Mouse (Mus musculus) heart, embryonic 13.5 days (tissue): ENCODE measurements around the gene Nab2. TPM values are rescaled to one million over a fixed set of nuclear protein-coding genes. Genes with fewer than 3 reads are reported as not detected.
"Not testable (repeated sequence)": the region's sequence is repeated elsewhere in the genome, so short reads cannot be mapped to it uniquely, and the experiment has no call there.

Source experiments
- ATAC-seq: fragments of 200-750 bp; cut with Nextera tagmentation; 2 replicates; pipeline ENCODE4 v1.8.0; 2017; ENCODE audit warnings: moderate TSS enrichment; ENCODE audit not compliant: insufficient number of reproducible peaks, low FRiP score, low TSS enrichment; ENCODE audit errors: extremely low read depth
- H3K27ac ChIP-seq: fragments of 300-500 bp; sonication (generic); replicated peaks from 2 replicates; pipeline ENCODE4 v1.5.1; 2015; ENCODE audit warnings: moderate library complexity, mild to moderate bottlenecking, inconsistent platforms
- H3K27me3 ChIP-seq: fragments of 300-500 bp; sonication (generic); replicated peaks from 2 replicates; pipeline ENCODE4 v1.6.1; 2015; ENCODE audit warnings: mild to moderate bottlenecking, inconsistent platforms
- H3K36me3 ChIP-seq: fragments of 300-500 bp; sonication (generic); 2 replicates; pipeline ENCODE4 v1.6.1; 2015; ENCODE audit warnings: mild to moderate bottlenecking, inconsistent platforms
- H3K4me1 ChIP-seq: fragments of 300-500 bp; sonication (generic); 2 replicates; pipeline ENCODE4 v1.6.1; 2015; ENCODE audit warnings: inconsistent platforms
- H3K4me2 ChIP-seq: fragments of 300-500 bp; sonication (generic); 2 replicates; pipeline ENCODE4 v1.6.1; 2015; ENCODE audit warnings: inconsistent platforms, mild to moderate bottlenecking, moderate library complexity
- H3K4me3 ChIP-seq: fragments of 300-500 bp; sonication (generic); 2 replicates; pipeline ENCODE4 v1.5.1; 2015; ENCODE audit warnings: moderate library complexity, mild to moderate bottlenecking, inconsistent platforms
- H3K9ac ChIP-seq: fragments of 300-500 bp; sonication (generic); 2 replicates; pipeline ENCODE4 v1.6.1; 2015; ENCODE audit warnings: inconsistent platforms, mild to moderate bottlenecking, moderate library complexity
- H3K9me3 ChIP-seq: fragments of 300-500 bp; sonication (generic); 2 replicates; pipeline ENCODE4 v1.6.1; 2016; ENCODE audit warnings: inconsistent platforms
- WGBS: fragments of 180-500 bp; shearing (Covaris S2); methylation state at CpG from one replicate; pipeline ENCODE4 v1.1.7; 2015; ENCODE audit warnings: mixed read lengths; 5-methylcytosine and 5-hydroxymethylcytosine counted together
- polyA plus RNA-seq: library from polyadenylated mRNA; unstranded; fragments of >200 nt; fragmentation: Nextera tagmentation; extraction: Ambion mirVana; gene quantifications from 2 replicates; pipeline ENCODE4 v1.2.1, GENCODE M21; 2015

Nab2 gene
- polyA plus RNA-seq, 1 experiment from 2014 or later: 9.7 TPM

- Histone ChIP-seq H3K9me3 (no peaks in the 10 kb centered on the region), H3K4me1 (peaks cover 60% of the 10 kb centered on the region), H3K9ac (peak overlapping the region; percentile 76), H3K4me2 (peak overlapping the region; percentile 68), H3K36me3 (peaks cover 61% of the 10 kb centered on the region), H3K4me3 (peak overlapping the region; percentile 44), H3K27me3 (peaks cover 6% of the 10 kb centered on the region), H3K27ac (peak overlapping the region; percentile 84)
- 0 out of 2 replicates have a peak, but pooled peaks have one; percentile 5 for ATAC-seq
- WGBS: 2% methylated on average over 16 of the region's 16 CpGs
These were observed 6.3 kb downstream of the Nab2 start for GRCm38 (mm10) chr10:127661915-127662663.

- no peaks in the 10 kb centered on the region for H3K9me3 ChIP-seq
- 21% methylated on average over 14 of the region's 14 CpGs for WGBS
- H3K27ac ChIP-seq: peak overlapping the region; percentile 84
- H3K9ac ChIP-seq: peak overlapping the region; percentile 76
- peaks cover 66% of the 10 kb centered on the region for H3K36me3 ChIP-seq
- peaks cover 6% of the 10 kb centered on the region for H3K27me3 ChIP-seq
- H3K4me1 ChIP-seq: peaks cover 58% of the 10 kb centered on the region
- H3K4me2 ChIP-seq: peak overlapping the region; percentile 68
- no peak for ATAC-seq
- H3K4me3 ChIP-seq: peak overlapping the region; percentile 44
These were observed 7.0 kb downstream of the Nab2 start for GRCm38 (mm10) chr10:127661291-127661914.

- H3K36me3 ChIP-seq: peaks cover 81% of the 10 kb centered on the region
These were observed 8.8 kb downstream of the Nab2 start for GRCm38 (mm10) chr10:127659551-127659950.

GRCm38 (mm10) chr10:127658076-127658475, 10.3 kb downstream of the Nab2 start:
- H3K27me3 ChIP-seq: no peaks in the 10 kb centered on the region
- H3K27ac ChIP-seq: no peak overlapping the region
- no peaks in the 10 kb centered on the region for H3K9me3 ChIP-seq
- H3K4me2 ChIP-seq: no peak overlapping the region
- H3K4me3 ChIP-seq: no peak overlapping the region
- no peak for ATAC-seq
- peaks cover 33% of the 10 kb centered on the region for H3K4me1 ChIP-seq
- 26% methylated on average over 6 of the region's 6 CpGs for WGBS
- peaks cover 81% of the 10 kb centered on the region for H3K36me3 ChIP-seq
- H3K9ac ChIP-seq: 0 out of 2 replicates have a peak overlapping the region, but pooled peaks have one; percentile 19

More at GRCm38 (mm10) chr10:127659551-127659950, 8.8 kb downstream of the Nab2 start:
- Histone ChIP-seq H3K4me2 (no peak overlapping the region), H3K9me3 (no peaks in the 10 kb centered on the region), H3K27me3 (peaks cover under 1% of the 10 kb centered on the region; the same call in 1 of the 2 replicates), H3K27ac (no peak overlapping the region), H3K9ac (no peak overlapping the region), H3K4me1 (peaks cover 46% of the 10 kb centered on the region), H3K4me3 (no peak overlapping the region)
- 47% methylated on average over 1 of the region's 1 CpGs for WGBS
- ATAC-seq: no peak

- H3K4me2 ChIP-seq, ATAC-seq, H3K9ac ChIP-seq, H3K27ac ChIP-seq, H3K9me3 ChIP-seq, H3K27me3 ChIP-seq, H3K4me3 ChIP-seq: not testable (repeated sequence)
- Histone ChIP-seq H3K36me3 (peaks cover 83% of the 10 kb centered on the region), H3K4me1 (peaks cover 33% of the 10 kb centered on the region)
- WGBS: 56% methylated on average over 6 of the region's 6 CpGs
These were observed 10.8 kb downstream of the Nab2 start for GRCm38 (mm10) chr10:127657617-127658016.

- H3K4me3 ChIP-seq: no peak overlapping the region
- no peak overlapping the region for H3K9ac ChIP-seq
- H3K4me2 ChIP-seq: no peak overlapping the region
- ATAC-seq: no peak
- peaks cover 12% of the 10 kb centered on the region for H3K4me1 ChIP-seq
- H3K27me3 ChIP-seq: no peaks in the 10 kb centered on the region
- peaks cover 93% of the 10 kb centered on the region for H3K36me3 ChIP-seq
- no peak overlapping the region for H3K27ac ChIP-seq
- 75% methylated on average over 16 of the region's 16 CpGs for WGBS
- H3K9me3 ChIP-seq: no peaks in the 10 kb centered on the region
These were observed 13.3 kb downstream of the Nab2 start for GRCm38 (mm10) chr10:127654970-127655579.

GRCm38 (mm10) chr10:127652906-127653638, 15.3 kb downstream of the Nab2 start:
- Histone ChIP-seq H3K9ac (no peak overlapping the region), H3K27ac (no peak overlapping the region), H3K36me3 (peaks cover 91% of the 10 kb centered on the region), H3K4me2 (peak overlapping the region; percentile 16), H3K4me1 (peaks cover 9% of the 10 kb centered on the region), H3K9me3 (no peaks in the 10 kb centered on the region), H3K27me3 (no peaks in the 10 kb centered on the region), H3K4me3 (0 out of 2 replicates have a peak overlapping the region, but pooled peaks have one; percentile 6)
- 47% methylated on average over 21 of the region's 21 CpGs for WGBS
- ATAC-seq: no peak

GRCm38 (mm10) chr10:127645791-127646190, 22.6 kb downstream of the Nab2 start:
- Histone ChIP-seq H3K9me3 (no peaks in the 10 kb centered on the region), H3K4me1 (peaks cover 23% of the 10 kb centered on the region), H3K4me2 (no peak overlapping the region), H3K4me3 (no peak overlapping the region), H3K27ac (no peak overlapping the region), H3K9ac (no peak overlapping the region), H3K27me3 (no peaks in the 10 kb centered on the region), H3K36me3 (peaks cover 38% of the 10 kb centered on the region)
- WGBS: 44% methylated on average over 2 of the region's 2 CpGs
- ATAC-seq: no peak

- WGBS: under 1% methylated on average over 25 of the region's 25 CpGs
- Histone ChIP-seq H3K4me1 (peaks cover 23% of the 10 kb centered on the region), H3K27me3 (no peaks in the 10 kb centered on the region), H3K4me2 (peak overlapping the region; percentile 92), H3K4me3 (peak overlapping the region; percentile 62), H3K9me3 (no peaks in the 10 kb centered on the region), H3K9ac (peak overlapping the region; percentile 91), H3K36me3 (peaks cover 20% of the 10 kb centered on the region), H3K27ac (peak overlapping the region; percentile 96)
- peak; percentile 32; the same call in 1 of the 2 replicates for ATAC-seq
These were observed 24.7 kb downstream of the Nab2 start for GRCm38 (mm10) chr10:127643553-127644238.

- Histone ChIP-seq H3K4me3 (peak within 1 kb of the TSS; percentile 62), H3K27ac (peak within 1 kb of the TSS; percentile 96), H3K9ac (peak within 1 kb of the TSS; percentile 91), H3K4me2 (peak within 1 kb of the TSS; percentile 92), H3K4me1 (peaks cover 23% of the 10 kb centered on the region), H3K27me3 (no peaks in the 10 kb centered on the region), H3K9me3 (no peaks in the 10 kb centered on the region), H3K36me3 (peaks cover 13% of the 10 kb centered on the region)
- ATAC-seq: peak; percentile 62
- WGBS: under 1% methylated on average over 37 of the region's 37 CpGs
These were observed 25.4 kb downstream of the Nab2 start, which contains the start of gene Stat6 for GRCm38 (mm10) chr10:127642772-127643552. Gene Stat6, plus strand, starts transcription at chr10:127642986.
